Mouse (Mus musculus) T-helper 2 cell (primary cell): Measurements from ENCODE around the gene Ust.

Experiments used
- in situ Hi-C: fragments of 300-600 bp; cut with MboI, MseI; formaldehyde crosslinking; loops from one replicate; pipeline ENCODE4 v1.15.1; 2025; ENCODE audit warnings: high pct_unique_total_duplicates

The Ust gene

DNA sequence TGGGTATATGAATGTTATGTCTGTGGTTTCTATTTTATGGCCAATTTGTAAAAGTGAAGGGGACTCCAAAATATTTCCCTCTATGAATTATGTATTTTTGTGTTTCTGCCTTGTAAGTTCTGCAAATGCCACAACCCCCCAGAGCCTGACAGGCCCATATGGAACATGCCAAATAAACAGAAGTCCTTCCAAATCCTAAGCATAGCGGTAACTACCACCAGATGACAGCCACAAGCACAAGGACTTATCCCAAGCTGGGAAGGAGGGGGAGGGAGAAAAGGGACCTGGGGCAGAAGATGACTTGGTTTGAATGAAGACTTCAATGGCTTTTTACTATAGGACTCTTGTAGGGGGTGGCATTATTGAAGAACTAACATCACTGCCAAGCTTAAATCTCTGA is 182.0 kb downstream of the Ust start:
- in situ Hi-C loops: no loop called here

GRCm38 (mm10) chr10:8330958-8331357 is 187.7 kb downstream of the Ust start:
- in situ Hi-C loops: no loop called here

DNA sequence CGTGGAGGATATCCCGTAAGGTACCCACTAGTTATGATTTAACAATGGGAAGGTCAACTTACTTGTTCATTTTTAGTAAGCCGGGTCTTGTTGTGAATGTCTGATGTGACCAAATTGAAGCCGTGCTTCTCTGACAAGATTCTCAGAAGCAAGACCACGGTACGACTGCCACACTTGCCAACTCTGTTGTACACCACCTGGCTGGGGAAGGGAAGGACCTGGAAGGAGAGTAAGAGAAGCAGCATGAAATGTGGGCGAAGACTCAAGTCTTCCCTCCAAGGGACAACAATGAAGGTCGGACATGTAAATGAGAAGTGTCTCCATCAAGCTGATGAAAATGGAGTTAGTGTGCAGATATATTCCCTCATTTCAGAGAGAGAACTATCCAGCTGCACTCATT is 188.6 kb downstream of the Ust start:
- in situ Hi-C loops: no loop called here

GRCm38 (mm10) chr10:8323304-8323765 is 195.3 kb downstream of the Ust start:
- in situ Hi-C loops: no loop called here

DNA sequence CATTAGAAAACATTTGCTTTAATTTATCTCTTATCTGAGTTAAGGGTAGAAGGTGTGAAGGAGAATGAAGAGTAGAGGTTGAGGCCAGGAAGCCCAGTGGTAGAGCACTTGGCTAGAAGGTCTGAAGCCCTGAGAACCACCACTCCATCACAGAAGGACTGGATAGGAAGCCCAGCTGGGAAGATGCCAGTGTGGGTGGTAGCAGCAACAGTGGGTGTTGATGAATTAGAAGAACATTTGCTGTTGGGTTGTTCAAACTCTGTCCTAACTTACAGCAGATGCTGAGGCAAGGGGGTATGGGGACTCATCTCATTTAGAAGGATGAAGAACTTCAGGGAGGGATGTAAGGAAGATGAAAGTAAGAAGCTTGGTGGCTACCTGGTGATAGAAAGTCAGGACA is 197.9 kb downstream of the Ust start:
- in situ Hi-C loops: no loop called here

- in situ Hi-C loops: no loop called here
Observed at GRCm38 (mm10) chr10:8309435-8309834, 209.2 kb downstream of the Ust start.

DNA sequence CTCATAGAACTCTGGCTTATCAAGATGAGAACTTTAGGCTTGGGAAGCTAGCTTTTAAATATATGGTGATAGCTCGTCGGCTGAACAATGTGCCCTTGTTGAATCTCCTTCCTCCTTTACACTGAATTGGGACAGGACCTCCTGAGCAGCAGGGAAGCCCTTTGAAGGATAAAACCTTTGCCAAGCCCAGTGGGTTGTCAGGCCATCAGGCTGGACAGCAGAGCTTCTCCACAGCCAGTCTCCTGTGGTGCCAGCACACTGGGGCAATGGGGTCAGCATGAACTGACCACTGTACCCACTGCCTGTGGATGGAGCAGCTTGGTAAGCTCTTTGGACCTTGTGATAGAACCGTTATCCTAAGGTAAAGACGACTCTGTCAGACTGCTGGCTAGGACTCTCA is 214.4 kb downstream of the Ust start:
- in situ Hi-C loops: no loop called here

DNA sequence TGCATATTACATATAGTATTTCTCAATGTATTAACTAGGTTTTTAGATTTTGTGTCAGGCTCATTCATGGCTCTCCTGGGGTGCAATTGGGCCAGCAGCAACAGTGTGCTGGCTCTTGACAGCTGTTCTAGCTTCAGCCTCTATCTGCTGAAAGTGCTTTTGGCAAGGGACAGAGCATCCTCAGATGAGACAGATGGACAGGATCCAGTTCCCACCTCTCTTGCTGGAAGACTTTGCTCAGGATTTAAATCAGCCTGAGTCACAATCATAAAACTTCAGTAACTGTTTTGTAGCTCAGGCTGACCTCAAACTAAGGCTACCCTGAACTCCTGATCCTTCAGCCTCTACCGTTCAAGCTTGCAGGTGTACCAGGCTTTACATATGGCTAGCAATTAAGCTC is 219.5 kb downstream of the Ust start:
- in situ Hi-C loops: no loop called here

DNA sequence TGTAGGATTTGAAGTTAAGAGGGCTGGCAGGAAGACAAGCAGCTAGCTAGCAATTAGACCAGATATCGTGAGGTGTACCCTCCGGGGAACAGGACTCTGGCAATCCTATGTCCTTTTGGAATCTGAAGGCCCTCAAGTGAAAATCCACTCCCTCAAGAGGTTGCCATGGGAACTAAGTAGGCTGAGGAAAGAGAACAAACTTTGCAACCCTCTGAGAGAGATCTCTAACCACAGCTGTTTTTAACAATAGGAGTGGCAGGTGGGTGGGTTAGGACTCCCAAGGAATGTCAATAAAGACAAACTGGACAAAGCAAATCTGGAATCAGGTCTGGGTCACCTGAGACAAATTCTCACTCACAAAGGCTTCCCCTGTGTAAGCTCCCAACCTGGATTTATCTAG is 221.4 kb downstream of the Ust start:
- in situ Hi-C loops: no loop called here

- in situ Hi-C loops: no loop called here
Observed at GRCm38 (mm10) chr10:8290661-8291060, 228.0 kb downstream of the Ust start.

DNA sequence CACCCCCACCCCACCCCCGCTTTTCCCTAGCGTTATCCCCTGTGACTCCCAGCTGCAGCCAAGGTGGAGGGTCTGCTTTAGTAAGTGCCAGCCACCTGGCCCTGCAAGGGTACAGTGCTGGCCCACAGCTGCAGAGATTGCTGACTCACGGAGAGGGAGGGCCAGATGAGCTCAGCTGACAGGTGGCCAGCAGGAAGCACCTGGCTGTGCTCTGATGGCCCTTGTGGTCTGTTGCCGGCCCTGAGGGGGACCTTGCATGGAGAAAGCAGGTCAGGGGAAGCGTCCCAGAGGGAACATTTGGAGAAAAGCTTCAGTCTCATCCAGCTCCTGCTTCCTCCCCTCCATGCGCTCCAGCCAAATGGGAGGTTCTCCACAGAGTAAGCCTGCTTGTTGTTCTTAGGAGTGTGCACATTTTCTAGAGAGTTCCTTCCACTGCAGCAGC is 231.3 kb downstream of the Ust start:
- in situ Hi-C loops: no loop called here

GRCm38 (mm10) chr10:8283991-8284390 is 234.6 kb downstream of the Ust start:
- in situ Hi-C loops: no loop called here

DNA sequence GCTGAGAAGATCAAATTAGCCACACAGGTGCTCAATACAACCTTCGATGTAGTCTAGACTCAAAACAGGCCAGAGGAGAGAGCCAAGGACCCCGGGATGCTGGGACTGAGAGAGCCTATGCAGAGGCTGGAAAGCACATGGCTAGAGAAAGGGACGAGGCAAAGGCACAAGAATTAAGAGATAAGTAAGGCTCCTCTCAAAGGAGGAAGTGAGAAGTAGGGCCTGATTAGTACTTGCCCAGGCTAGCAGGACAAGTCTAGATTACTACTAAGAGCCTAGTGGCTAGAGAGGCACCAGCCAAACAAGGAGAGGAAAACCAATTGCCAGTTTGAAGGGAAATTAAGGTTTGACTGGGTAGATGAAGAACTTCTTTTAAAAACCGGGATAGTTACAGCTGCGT is 241.5 kb downstream of the Ust start:
- in situ Hi-C loops: no loop called here

DNA sequence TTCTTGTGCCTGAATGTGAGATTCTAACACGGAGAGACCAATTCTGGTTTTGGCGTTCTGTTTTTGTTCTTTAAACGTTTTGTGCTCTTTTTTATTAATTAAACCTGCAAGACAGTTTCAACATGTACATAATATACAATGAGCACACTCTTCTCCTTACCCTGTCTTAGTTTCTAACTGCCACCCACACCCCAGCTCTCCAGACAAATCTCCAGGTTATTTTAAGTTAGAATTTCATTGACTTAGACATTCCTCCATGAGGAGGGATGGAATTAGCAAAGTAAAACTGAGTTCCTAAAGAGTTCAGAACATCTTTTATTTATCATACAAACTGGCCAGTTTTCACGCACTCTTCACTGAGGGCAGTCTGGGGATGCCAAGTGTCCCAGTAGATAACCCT is 248.9 kb downstream of the Ust start:
- in situ Hi-C loops: no loop called here

DNA sequence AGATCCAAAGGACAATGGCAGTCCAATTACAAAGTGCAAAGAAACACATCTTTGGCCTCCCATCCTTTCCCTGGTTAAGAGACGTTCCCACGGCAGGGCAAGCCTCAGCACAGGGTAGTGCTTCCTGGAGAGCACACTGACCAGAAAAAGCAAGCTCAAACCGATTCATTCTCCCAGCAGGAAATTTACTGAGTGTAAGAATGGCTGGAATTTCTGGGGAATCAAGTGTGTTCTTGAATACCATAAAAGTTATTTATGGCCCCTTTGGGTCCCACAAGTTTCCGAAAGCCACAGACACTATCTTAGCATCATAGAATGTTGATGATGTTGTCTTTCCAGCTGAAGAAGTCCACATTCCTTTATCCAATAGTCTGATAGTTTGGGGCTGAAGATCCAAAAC is 258.9 kb downstream of the Ust start:
- in situ Hi-C loops: loop anchor here (5.0 kb wide), 1 partner anchor 453 kb away; no protein-coding TSS in a partner anchor

- in situ Hi-C loops: no loop called here
Observed at GRCm38 (mm10) chr10:8250005-8250404, 268.6 kb downstream of the Ust start.

- in situ Hi-C loops: no loop called here
Observed at GRCm38 (mm10) chr10:8242336-8242735, 276.3 kb downstream of the Ust start.

DNA sequence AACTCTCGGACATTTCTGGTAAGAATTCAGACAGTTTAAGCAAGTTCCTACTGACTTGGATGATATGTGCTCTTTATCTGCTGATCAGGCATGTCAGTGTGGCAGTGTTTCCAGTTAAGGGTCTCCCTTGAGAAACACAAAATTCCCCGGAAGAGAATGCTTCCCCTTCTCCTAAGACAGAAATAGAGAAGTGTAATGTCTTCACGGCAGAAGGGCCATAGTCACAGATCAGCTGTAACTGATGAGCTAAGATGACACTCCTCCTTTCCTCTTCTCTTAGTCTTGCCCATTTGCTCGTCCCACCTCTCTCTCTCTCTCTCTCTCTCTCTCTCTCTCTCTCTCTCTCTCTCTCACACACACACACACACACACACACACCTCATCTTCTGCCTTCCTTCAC is 277.9 kb downstream of the Ust start:
- in situ Hi-C loops: no loop called here

DNA sequence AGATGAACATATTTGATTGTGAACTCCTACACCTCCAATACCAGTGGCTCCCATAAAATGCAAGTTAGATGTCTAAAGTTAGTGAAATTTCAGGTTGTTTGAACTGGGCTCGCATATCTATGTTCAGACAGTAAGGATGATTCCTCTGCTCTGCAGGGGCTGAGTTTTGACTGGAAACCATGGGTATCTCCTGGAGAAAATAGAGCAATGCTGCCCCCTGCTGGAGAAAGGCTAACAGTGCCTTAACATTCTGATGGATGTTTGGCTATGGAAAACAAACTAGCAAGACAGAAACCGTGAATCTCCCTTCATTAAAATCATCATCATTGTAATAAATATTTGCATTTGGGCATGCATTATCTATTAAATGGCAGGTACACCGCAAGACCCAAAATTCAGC is 278.4 kb downstream of the Ust start:
- in situ Hi-C loops: no loop called here

DNA sequence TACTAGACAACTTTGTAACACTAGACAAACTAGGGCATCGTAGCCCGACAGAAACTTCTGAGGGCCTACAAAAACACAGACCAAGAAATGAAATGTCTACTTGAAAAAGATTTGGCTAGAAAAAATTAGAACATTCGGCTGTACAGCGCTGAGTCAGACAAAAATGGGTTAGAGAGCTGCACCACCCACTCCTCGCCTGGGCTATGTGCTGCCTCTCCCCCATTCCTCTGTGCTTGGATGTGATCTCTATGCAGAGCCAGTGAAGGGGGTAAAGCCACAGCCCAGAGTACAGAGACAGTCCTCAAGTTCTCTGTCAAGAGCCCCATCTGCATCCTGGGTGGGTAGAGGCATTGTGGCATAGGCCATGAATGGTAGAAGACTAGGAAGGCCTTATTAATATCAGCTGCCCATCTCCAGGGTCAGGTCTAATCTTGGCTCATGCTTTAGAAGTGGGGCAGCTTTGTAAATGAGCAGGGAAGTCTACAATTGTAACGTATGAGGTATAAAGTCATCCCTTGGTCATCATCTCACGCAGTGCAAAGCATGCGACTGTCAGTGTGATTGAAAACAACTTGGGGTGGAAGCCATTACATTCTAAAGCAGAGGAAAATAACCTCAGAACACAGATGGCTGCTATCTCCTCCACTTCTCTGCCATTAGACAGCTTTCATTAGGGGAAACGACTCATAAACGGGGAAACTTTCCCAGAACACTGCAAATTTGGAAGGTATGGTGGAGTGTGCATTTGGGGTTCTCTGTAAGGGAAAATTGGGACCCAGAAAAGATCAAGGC is 281.6 kb downstream of the Ust start:
- in situ Hi-C loops: loop anchor here (5.0 kb wide), 1 partner anchor 355 kb away; no protein-coding TSS in a partner anchor

GRCm38 (mm10) chr10:8233148-8233901 is 285.3 kb downstream of the Ust start:
- in situ Hi-C loops: no loop called here

- in situ Hi-C loops: no loop called here
Observed at GRCm38 (mm10) chr10:8232535-8232934, 286.1 kb downstream of the Ust start.

DNA sequence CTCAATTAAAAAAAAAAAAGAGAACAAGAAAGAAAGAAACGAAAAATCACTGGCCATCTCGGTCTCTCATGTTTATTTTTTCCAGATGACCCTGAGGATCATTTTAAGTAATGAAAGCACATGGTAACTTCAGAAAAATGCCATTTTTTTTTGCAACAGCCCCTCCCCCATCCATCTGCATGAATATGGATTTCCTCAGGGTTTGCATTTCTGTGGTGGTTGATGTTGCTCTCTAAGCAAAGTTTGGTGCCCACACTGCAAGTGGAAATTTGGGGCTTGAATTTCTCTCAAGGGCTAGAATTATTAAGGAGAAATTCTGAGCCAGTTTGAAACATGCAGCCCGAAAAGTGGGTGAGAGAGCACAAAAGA is 290.3 kb downstream of the Ust start:
- in situ Hi-C loops: no loop called here
